Mouse (Mus musculus): ENCODE results near the gene Gpr68. TPM values are rescaled to one million over a fixed set of nuclear protein-coding genes. Genes with fewer than 3 reads are reported as not detected.

The Gpr68 gene
- polyA plus RNA-seq, 1 experiment from 2014 or later: 0.32 TPM

DNA sequence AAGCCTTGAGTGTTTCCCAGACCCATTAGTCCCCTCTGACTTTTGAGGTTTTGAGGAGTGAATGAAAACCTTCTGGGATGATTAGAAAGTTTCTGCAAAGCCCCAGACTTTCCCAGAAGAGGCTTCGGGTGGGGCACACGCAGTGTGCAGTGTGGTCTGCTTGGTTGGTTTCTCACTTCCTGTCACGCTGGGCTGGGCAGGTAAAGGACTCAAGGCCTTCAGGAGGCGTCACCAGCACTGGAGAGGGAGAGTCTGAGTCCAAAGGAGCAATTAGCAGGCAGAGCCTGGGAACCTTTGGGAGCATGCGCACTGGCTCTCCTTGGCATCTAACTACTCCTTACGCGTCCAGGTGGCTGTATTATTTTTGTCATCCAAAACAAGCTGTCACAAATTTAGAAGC, 50.2 kb downstream of the Gpr68 start:
- ATAC-seq (ENCODE audit: insufficient read depth): no peak
- Histone ChIP-seq H3K27me3 (ENCODE audit: insufficient read depth, low read length) (no peaks in the 10 kb centered on the region), H3K4me1 (ENCODE audit: insufficient read depth) (no peaks in the 10 kb centered on the region), H3K4me3 (ENCODE audit: low read depth, low read length) (no peak overlapping the region), H3K27ac (ENCODE audit: low read depth) (no peak overlapping the region), H3K9ac (no peak overlapping the region), H3K9me3 (ENCODE audit: low read depth, low read length) (no peaks in the 10 kb centered on the region), H3K4me2 (no peak overlapping the region), H3K36me3 (ENCODE audit: insufficient read depth) (no peaks in the 10 kb centered on the region)
- WGBS: 68% methylated on average over 7 of the region's 7 CpGs
- DNase-seq: no peak
- no peak for TF ChIP-seq CTCF (IDR thresholded peaks at IDR 0.05; ENCODE audit: low read depth)

DNA sequence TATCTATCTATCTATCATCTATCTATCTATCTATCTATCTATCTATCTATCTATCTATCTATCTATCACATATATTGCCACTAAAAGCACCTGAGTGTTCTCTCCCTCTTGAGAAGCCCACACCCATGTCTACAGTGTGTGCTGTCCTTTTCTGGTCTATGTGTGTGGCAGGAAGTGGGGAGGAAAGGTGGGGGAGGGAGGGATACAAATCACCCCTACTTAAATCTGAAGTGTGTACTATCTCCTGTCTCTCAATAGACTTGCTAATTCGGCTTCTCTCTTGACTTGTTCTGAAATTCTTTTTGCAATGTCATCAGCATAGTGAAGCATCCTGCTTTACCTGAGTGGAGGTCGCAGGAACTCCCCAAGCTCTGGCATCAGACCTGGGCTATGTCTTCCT, 51.7 kb downstream of the Gpr68 start:
- Histone ChIP-seq H3K4me2 (no peak overlapping the region), H3K36me3 (ENCODE audit: insufficient read depth) (no peaks in the 10 kb centered on the region), H3K9ac (no peak overlapping the region), H3K27me3 (ENCODE audit: insufficient read depth, low read length) (no peaks in the 10 kb centered on the region), H3K9me3 (ENCODE audit: low read depth, low read length) (no peaks in the 10 kb centered on the region), H3K27ac (ENCODE audit: low read depth) (no peak overlapping the region), H3K4me3 (ENCODE audit: low read depth, low read length) (no peak overlapping the region), H3K4me1 (ENCODE audit: insufficient read depth) (no peaks in the 10 kb centered on the region)
- WGBS: 81% methylated on average over 2 of the region's 2 CpGs
- TF ChIP-seq CTCF (IDR thresholded peaks at IDR 0.05; ENCODE audit: low read depth): no peak
- no peak for ATAC-seq (ENCODE audit: insufficient read depth)
- no peak for DNase-seq

DNA sequence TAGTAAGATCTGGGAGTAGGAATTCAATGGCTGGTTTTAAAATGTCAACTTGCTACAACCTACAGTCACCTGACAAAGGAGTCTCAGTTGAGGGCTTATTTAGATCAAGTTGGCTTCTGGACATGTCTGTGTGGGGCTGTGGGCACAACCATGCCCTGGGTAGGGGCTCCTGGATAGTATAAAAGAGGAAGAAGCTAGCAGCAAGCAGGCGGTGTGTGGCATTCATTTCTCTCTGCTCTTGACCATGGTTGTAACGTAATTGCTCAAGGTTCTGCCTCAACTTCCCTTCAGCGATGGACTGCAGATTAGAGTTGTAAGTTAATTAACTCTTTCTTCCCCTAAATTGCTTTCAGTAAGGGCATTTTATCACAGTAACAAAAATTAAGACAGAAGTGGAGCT, 55.6 kb downstream of the Gpr68 start:
- no peaks in the 10 kb centered on the region for H3K9me3 ChIP-seq (ENCODE audit: low read depth, low read length)
- no peaks in the 10 kb centered on the region for H3K36me3 ChIP-seq (ENCODE audit: insufficient read depth)
- 79% methylated on average over 3 of the region's 3 CpGs for WGBS
- ATAC-seq (ENCODE audit: insufficient read depth) (no peak), DNase-seq (no peak)
- no peak for TF ChIP-seq CTCF (IDR thresholded peaks at IDR 0.05; ENCODE audit: low read depth)
- H3K27ac ChIP-seq (ENCODE audit: low read depth): no peak overlapping the region
- H3K9ac ChIP-seq: no peak overlapping the region
- H3K4me2 ChIP-seq: no peak overlapping the region
- no peak overlapping the region for H3K4me3 ChIP-seq (ENCODE audit: low read depth, low read length)
- H3K27me3 ChIP-seq (ENCODE audit: insufficient read depth, low read length): no peaks in the 10 kb centered on the region
- no peaks in the 10 kb centered on the region for H3K4me1 ChIP-seq (ENCODE audit: insufficient read depth)

DNA sequence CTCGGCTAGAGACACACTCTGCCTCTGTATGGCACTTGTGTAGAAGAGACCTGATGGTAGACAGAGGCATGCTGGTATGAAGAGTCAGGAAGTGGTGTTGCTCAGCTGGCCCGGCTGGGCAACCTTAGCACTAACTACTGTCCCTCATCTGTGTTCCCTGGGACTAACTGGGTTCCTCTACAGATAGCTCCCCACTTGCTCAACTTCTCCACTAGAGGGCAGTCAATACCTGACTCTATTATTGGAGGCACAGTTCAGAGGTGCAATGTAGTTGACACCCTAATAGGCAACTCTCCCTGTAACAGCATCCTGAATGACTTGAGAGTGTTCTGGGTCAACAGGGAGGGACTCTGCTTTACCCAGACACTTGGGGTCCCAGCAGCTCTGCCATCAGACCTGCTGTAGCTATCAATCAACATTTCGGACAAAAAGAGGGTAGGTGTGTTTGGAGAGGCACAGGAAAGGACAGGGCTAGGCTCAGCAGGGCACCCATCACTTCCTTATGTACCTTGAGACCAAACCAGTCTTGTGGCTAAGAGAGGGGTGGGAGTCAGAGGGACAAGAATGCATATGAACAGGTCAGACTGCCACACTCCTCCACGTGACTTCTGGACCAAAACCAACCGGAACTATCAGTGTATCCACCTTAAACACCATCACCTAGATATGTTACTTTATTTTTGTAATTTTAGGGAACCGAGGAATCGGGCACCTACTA, 58.4 kb downstream of the Gpr68 start:
- WGBS: 72% methylated on average over 7 of the region's 7 CpGs
- Histone ChIP-seq H3K4me2 (no peak overlapping the region), H3K4me1 (ENCODE audit: insufficient read depth) (no peaks in the 10 kb centered on the region), H3K36me3 (ENCODE audit: insufficient read depth) (no peaks in the 10 kb centered on the region), H3K27ac (ENCODE audit: low read depth) (no peak overlapping the region), H3K9ac (no peak overlapping the region), H3K9me3 (ENCODE audit: low read depth, low read length) (no peaks in the 10 kb centered on the region), H3K27me3 (ENCODE audit: insufficient read depth, low read length) (no peaks in the 10 kb centered on the region), H3K4me3 (ENCODE audit: low read depth, low read length) (no peak overlapping the region)
- ATAC-seq (ENCODE audit: insufficient read depth) (peak; percentile 80; the same call in 1 of the 2 replicates), DNase-seq (peak; percentile 85)
- peak; percentile 93 for TF ChIP-seq CTCF (IDR thresholded peaks at IDR 0.05; ENCODE audit: low read depth)

DNA sequence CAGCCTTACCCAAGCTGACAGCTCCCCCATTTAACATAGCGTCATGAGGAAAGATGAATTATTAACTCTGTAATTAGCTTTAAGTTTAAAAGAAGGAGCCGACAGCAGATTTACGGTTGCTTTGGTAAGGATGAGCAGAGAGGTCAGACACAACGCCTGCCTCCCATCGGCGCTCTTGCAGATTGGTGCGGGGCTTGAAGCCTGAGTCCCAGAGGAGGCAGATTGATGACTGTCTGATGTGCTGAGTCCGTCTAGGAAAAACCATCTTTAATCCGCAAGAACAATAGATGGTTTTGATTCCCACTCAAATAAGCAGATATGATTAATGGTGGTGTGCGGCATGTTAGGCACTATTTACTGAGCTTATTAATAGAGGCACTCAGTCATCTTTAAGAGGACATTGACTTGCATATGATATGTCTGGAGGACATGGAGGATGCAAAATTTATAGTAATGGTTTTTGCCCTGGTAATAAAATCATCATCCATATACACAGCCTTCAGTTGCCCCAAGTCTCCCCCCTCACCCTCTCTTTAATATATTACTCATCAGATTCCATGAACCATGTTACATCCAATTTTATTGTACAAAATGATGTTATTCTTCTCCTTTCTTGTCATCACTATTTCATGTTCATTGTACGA, 60.4 kb downstream of the Gpr68 start:
- Histone ChIP-seq H3K27ac (ENCODE audit: low read depth) (no peak overlapping the region), H3K9me3 (ENCODE audit: low read depth, low read length) (no peaks in the 10 kb centered on the region), H3K4me1 (ENCODE audit: insufficient read depth) (no peaks in the 10 kb centered on the region), H3K9ac (no peak overlapping the region), H3K4me3 (ENCODE audit: low read depth, low read length) (no peak overlapping the region), H3K4me2 (no peak overlapping the region), H3K36me3 (ENCODE audit: insufficient read depth) (no peaks in the 10 kb centered on the region), H3K27me3 (ENCODE audit: insufficient read depth, low read length) (no peaks in the 10 kb centered on the region)
- DNase-seq (no peak), ATAC-seq (ENCODE audit: insufficient read depth) (no peak)
- TF ChIP-seq CTCF (IDR thresholded peaks at IDR 0.05; ENCODE audit: low read depth): no peak
- WGBS: 47% methylated on average over 11 of the region's 11 CpGs

DNA sequence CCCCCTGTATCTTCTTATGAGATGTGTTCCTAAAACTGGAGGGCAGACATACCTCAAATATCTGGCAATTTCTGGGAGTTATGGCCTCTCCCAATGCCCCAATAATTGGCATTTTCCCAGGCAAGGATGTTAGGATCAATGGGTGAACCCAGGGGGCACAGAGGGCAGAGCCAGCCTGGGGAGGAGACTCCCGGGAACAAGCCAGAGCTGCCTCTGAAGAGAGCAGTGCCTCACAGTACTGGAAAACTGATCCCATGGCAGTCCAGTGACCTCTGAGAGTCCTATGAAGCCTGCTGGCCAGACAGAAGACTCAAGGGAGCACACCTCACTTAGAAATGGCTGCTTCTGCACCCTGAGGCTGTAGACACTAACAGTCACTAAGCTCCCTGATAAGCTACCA, 61.4 kb downstream of the Gpr68 start:
- Histone ChIP-seq H3K4me1 (ENCODE audit: insufficient read depth) (no peaks in the 10 kb centered on the region), H3K4me2 (no peak overlapping the region), H3K36me3 (ENCODE audit: insufficient read depth) (no peaks in the 10 kb centered on the region), H3K4me3 (ENCODE audit: low read depth, low read length) (no peak overlapping the region), H3K9ac (no peak overlapping the region), H3K27ac (ENCODE audit: low read depth) (no peak overlapping the region), H3K27me3 (ENCODE audit: insufficient read depth, low read length) (no peaks in the 10 kb centered on the region), H3K9me3 (ENCODE audit: low read depth, low read length) (no peaks in the 10 kb centered on the region)
- ATAC-seq (ENCODE audit: insufficient read depth) (no peak), DNase-seq (no peak)
- TF ChIP-seq CTCF (IDR thresholded peaks at IDR 0.05; ENCODE audit: low read depth): no peak
- WGBS: 33% methylated on average over 1 of the region's 1 CpGs

DNA sequence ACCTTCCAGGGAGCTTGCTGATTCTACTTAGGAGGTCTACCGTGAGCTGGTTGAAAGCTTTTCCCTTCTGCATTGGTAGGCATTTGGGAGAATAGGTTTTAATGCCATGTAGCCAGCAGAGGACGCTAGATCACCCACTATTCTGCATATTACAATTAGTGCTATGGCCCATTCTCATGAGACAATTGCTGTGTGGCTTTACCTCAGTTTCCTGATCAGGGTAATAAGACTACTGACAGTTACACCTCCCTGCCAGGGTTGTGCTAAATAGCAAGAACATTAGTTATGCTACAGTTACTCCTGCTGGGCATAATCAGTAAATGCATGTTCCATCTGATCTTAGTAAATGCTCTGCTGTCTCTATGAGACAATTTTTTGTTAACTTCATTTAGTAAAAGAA, 62.2 kb downstream of the Gpr68 start:
- no peaks in the 10 kb centered on the region for H3K36me3 ChIP-seq (ENCODE audit: insufficient read depth)
- H3K9ac ChIP-seq: no peak overlapping the region
- H3K27me3 ChIP-seq (ENCODE audit: insufficient read depth, low read length): no peaks in the 10 kb centered on the region
- TF ChIP-seq CTCF (IDR thresholded peaks at IDR 0.05; ENCODE audit: low read depth): peak; percentile 39; the same call in 1 of the 2 replicates
- ATAC-seq (ENCODE audit: insufficient read depth) (no peak), DNase-seq (peak; percentile 16)
- no peaks in the 10 kb centered on the region for H3K4me1 ChIP-seq (ENCODE audit: insufficient read depth)
- WGBS: 24% methylated on average over 2 of the region's 2 CpGs
- H3K27ac ChIP-seq (ENCODE audit: low read depth): no peak overlapping the region
- no peak overlapping the region for H3K4me3 ChIP-seq (ENCODE audit: low read depth, low read length)
- no peak overlapping the region for H3K4me2 ChIP-seq
- no peaks in the 10 kb centered on the region for H3K9me3 ChIP-seq (ENCODE audit: low read depth, low read length)
